Mouse (Mus musculus) embryonic facial prominence, embryonic 14.5 days (tissue): ENCODE results near the gene Spn. TPM values are rescaled to one million over a fixed set of nuclear protein-coding genes. Genes with fewer than 3 reads are reported as not detected.

Source experiments
- ATAC-seq: fragments of 200-750 bp; cut with Nextera tagmentation; 2 replicates; pipeline ENCODE4 v1.8.0; 2017; ENCODE audit warnings: low read depth, moderate number of reproducible peaks, moderate TSS enrichment
- DNase-seq: peaks from one replicate; pipeline ENCODE4 v3.0.0-alpha.2; 2015; ENCODE audit warnings: low spot score
- H3K27ac ChIP-seq: fragments of 300-500 bp; sonication (generic); replicated peaks from 2 replicates; pipeline ENCODE4 v1.5.1; 2014; ENCODE audit warnings: low read depth, mild to moderate bottlenecking, low read length, moderate library complexity
- H3K27me3 ChIP-seq: fragments of 300-500 bp; sonication (generic); replicated peaks from 2 replicates; pipeline ENCODE4 v1.6.1; 2014; ENCODE audit warnings: low read length; ENCODE audit not compliant: control insufficient read depth, insufficient read depth
- H3K36me3 ChIP-seq: fragments of 300-500 bp; sonication (generic); 2 replicates; pipeline ENCODE4 v1.6.1; 2014; ENCODE audit warnings: low read length, mixed read lengths; ENCODE audit not compliant: control insufficient read depth, insufficient read depth
- H3K4me1 ChIP-seq: fragments of 300-500 bp; sonication (generic); 2 replicates; pipeline ENCODE4 v1.6.1; 2014; ENCODE audit warnings: antibody characterized with exemption, low read length; ENCODE audit not compliant: control insufficient read depth, insufficient read depth
- H3K4me2 ChIP-seq: fragments of 300-500 bp; sonication (generic); 2 replicates; pipeline ENCODE4 v1.6.1; 2014; ENCODE audit warnings: low read depth, mild to moderate bottlenecking, low read length, moderate library complexity, mixed read lengths
- H3K4me3 ChIP-seq: fragments of 300-500 bp; sonication (generic); 2 replicates; pipeline ENCODE4 v1.5.1; 2014; ENCODE audit warnings: low read depth, mild to moderate bottlenecking, low read length
- H3K9ac ChIP-seq: fragments of 300-500 bp; sonication (generic); 2 replicates; pipeline ENCODE4 v1.6.1; 2014; ENCODE audit warnings: low read depth, mild to moderate bottlenecking, low read length, moderate library complexity, mixed read lengths
- H3K9me3 ChIP-seq: fragments of 300-500 bp; sonication (generic); 2 replicates; pipeline ENCODE4 v1.6.1; 2016; ENCODE audit warnings: low read length; ENCODE audit not compliant: control insufficient read depth
- WGBS: fragments of 180-500 bp; shearing (Covaris S2); extraction: QIAGEN DNeasy Blood & Tissue Kit; methylation state at CpG from one replicate; pipeline ENCODE4 v1.1.7; 2014; 5-methylcytosine and 5-hydroxymethylcytosine counted together
- polyA plus RNA-seq: library from polyadenylated mRNA; unstranded; fragments of >200 nt; fragmentation: Nextera tagmentation; extraction: Ambion mirVana; gene quantifications from 2 replicates; pipeline ENCODE4 v1.2.1, GENCODE M21; 2014

Spn gene
- polyA plus RNA-seq, 1 experiment from 2014 or later = 0.32 TPM

- H3K27me3 ChIP-seq = no peaks in the 10 kb centered on the region
- H3K36me3 ChIP-seq = no peaks in the 10 kb centered on the region
- no peak overlapping the region for H3K4me2 ChIP-seq
- no peak overlapping the region for H3K4me3 ChIP-seq
- H3K4me1 ChIP-seq = no peaks in the 10 kb centered on the region
- 87% methylated on average over 5 of the region's 5 CpGs for WGBS
- H3K9ac ChIP-seq = no peak overlapping the region
- H3K9me3 ChIP-seq = no peaks in the 10 kb centered on the region
- ATAC-seq (no peak), DNase-seq (no peak)
- H3K27ac ChIP-seq = no peak overlapping the region
Observed at GRCm38 (mm10) chr7:127166501-127166900, 28.9 kb upstream of the Spn start.

DNA sequence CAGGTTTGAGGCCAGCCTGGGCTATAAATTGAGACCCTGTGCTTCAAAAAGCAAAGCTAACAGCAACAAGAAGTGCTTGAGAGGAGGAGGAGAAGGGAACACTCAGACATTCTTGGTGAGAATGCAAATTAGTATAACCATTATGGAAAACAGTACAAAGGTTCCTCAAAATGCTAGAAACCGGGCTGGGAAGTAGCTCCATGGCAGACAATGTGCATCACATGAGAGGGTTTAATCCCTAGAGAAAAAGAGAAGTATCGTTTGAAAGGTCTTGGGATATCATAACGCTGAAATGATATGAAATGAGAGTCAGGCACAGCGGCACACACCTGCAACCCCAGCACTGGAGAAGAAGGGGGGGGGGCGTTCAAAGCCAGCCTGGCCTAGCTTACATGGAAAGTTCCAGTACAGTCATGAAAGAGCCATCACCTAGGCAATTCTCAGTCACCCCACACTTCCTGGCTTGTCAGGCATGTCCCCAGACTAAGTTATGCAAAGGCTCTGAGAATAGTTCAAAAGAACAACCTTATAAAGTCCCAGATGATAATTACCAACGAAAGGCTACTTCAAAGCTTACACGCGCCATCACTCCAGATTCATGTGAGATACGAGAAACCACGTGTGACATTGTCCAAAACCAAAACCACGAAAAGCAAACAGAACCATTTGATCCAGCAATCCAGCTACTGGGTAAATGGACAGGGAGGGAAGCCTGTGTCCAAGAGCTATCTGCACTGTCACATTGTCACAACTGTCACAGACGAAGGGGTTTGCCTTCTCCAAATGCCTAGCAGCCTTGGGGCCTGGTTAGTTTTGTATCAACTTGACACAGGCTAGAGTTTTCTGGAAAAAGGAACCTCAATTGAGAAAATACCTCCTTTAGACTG lies 28.2 kb upstream of the Spn start:
- Histone ChIP-seq H3K4me2 (no peak overlapping the region), H3K27me3 (no peaks in the 10 kb centered on the region), H3K36me3 (no peaks in the 10 kb centered on the region), H3K27ac (no peak overlapping the region), H3K9ac (no peak overlapping the region), H3K4me1 (no peaks in the 10 kb centered on the region), H3K4me3 (no peak overlapping the region), H3K9me3 (no peaks in the 10 kb centered on the region)
- WGBS = 84% methylated on average over 12 of the region's 12 CpGs
- DNase-seq (no peak), ATAC-seq (no peak)

GRCm38 (mm10) chr7:127164002-127164401 lies 26.4 kb upstream of the Spn start:
- no peaks in the 10 kb centered on the region for H3K27me3 ChIP-seq
- no peak overlapping the region for H3K4me2 ChIP-seq
- H3K27ac ChIP-seq = no peak overlapping the region
- no peak overlapping the region for H3K9ac ChIP-seq
- 91% methylated on average over 4 of the region's 4 CpGs for WGBS
- H3K4me1 ChIP-seq = no peaks in the 10 kb centered on the region
- H3K4me3 ChIP-seq = no peak overlapping the region
- no peak for DNase-seq
- no peak for ATAC-seq
- no peaks in the 10 kb centered on the region for H3K9me3 ChIP-seq
- no peaks in the 10 kb centered on the region for H3K36me3 ChIP-seq

- Histone ChIP-seq H3K27ac (no peak overlapping the region), H3K9ac (no peak overlapping the region), H3K36me3 (no peaks in the 10 kb centered on the region), H3K4me1 (no peaks in the 10 kb centered on the region), H3K9me3 (no peaks in the 10 kb centered on the region), H3K27me3 (no peaks in the 10 kb centered on the region), H3K4me3 (no peak overlapping the region), H3K4me2 (no peak overlapping the region)
- ATAC-seq (no peak), DNase-seq (no peak)
- 78% methylated on average over 5 of the region's 5 CpGs for WGBS
Observed at GRCm38 (mm10) chr7:127162546-127162945, 24.9 kb upstream of the Spn start.

DNA sequence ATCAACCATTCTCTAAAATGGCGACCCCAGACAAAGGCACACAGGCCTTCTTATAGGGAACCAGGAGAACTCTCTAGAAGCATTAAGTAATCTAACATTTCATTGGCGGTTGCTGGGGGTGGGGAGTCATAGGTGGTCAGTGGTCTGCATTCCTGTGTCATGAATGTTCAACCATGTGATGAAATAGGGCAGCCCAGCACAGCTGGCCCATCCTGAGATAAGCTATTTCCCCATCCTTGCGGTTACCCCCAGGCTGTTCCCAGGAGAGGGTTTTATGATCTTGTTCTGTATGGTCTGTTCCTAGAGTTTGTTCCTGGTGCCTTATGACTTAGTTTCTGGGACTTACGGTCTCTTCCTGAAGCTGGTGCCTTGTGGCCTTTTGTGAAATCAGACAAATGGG lies 19.9 kb upstream of the Spn start:
- ATAC-seq (no peak), DNase-seq (no peak)
- Histone ChIP-seq H3K27me3 (no peaks in the 10 kb centered on the region), H3K9me3 (no peaks in the 10 kb centered on the region), H3K4me3 (no peak overlapping the region), H3K4me1 (no peaks in the 10 kb centered on the region), H3K27ac (no peak overlapping the region), H3K4me2 (no peak overlapping the region), H3K9ac (no peak overlapping the region), H3K36me3 (no peaks in the 10 kb centered on the region)
- WGBS = 87% methylated on average over 4 of the region's 4 CpGs

GRCm38 (mm10) chr7:127153477-127153876 lies 15.9 kb upstream of the Spn start:
- ATAC-seq (no peak), DNase-seq (no peak)
- no peaks in the 10 kb centered on the region for H3K36me3 ChIP-seq
- no peak overlapping the region for H3K27ac ChIP-seq
- H3K27me3 ChIP-seq = no peaks in the 10 kb centered on the region; the same call in 1 of the 2 replicates
- H3K9ac ChIP-seq = no peak overlapping the region
- no peaks in the 10 kb centered on the region for H3K4me1 ChIP-seq
- H3K9me3 ChIP-seq = no peaks in the 10 kb centered on the region
- H3K4me2 ChIP-seq = no peak overlapping the region
- WGBS = 82% methylated on average over 3 of the region's 3 CpGs
- no peak overlapping the region for H3K4me3 ChIP-seq

GRCm38 (mm10) chr7:127152464-127152863 lies 14.8 kb upstream of the Spn start:
- ATAC-seq = no peak
- no peak overlapping the region for H3K27ac ChIP-seq
- H3K9me3 ChIP-seq = no peaks in the 10 kb centered on the region
- no peaks in the 10 kb centered on the region; the same call in 1 of the 2 replicates for H3K27me3 ChIP-seq
- H3K4me2 ChIP-seq = no peak overlapping the region
- DNase-seq = no peak
- H3K36me3 ChIP-seq = no peaks in the 10 kb centered on the region
- no peaks in the 10 kb centered on the region for H3K4me1 ChIP-seq
- H3K9ac ChIP-seq = no peak overlapping the region
- H3K4me3 ChIP-seq = no peak overlapping the region
- 86% methylated on average over 6 of the region's 6 CpGs for WGBS

DNA sequence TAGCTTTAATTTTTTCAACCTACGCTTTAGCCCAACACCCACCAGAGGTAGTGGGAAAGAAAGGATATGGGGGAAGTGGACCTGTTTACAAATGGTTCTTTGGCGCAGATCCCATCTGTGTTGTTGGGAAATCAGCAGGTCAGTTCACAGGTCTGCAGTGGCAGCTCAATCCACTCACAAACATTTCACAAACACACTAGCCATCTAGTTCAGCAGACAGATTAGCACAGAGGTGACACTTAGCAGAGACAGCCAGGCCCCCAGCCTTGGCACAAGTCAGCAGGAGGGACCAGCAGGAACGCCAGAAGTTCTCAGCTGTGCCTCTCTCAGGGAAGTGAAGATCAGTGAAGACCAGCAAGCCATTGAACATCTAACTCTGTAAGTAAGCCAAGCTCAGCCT lies 10.3 kb upstream of the Spn start:
- Histone ChIP-seq H3K4me3 (no peak overlapping the region), H3K27me3 (no peaks in the 10 kb centered on the region; the same call in 1 of the 2 replicates), H3K9me3 (no peaks in the 10 kb centered on the region), H3K4me1 (no peaks in the 10 kb centered on the region), H3K36me3 (no peaks in the 10 kb centered on the region), H3K4me2 (no peak overlapping the region), H3K27ac (no peak overlapping the region), H3K9ac (no peak overlapping the region)
- WGBS = 80% methylated on average over 3 of the region's 3 CpGs
- ATAC-seq = no peak
- no peak for DNase-seq

GRCm38 (mm10) chr7:127146267-127146603 lies 8.6 kb upstream of the Spn start:
- H3K36me3 ChIP-seq = no peaks in the 10 kb centered on the region
- no peak for ATAC-seq

More at GRCm38 (mm10) chr7:127146267-127146603, 8.6 kb upstream of the Spn start:
- DNase-seq = no peak
- Histone ChIP-seq H3K4me3 (no peak overlapping the region), H3K4me1 (no peaks in the 10 kb centered on the region), H3K4me2 (no peak overlapping the region), H3K9me3 (no peaks in the 10 kb centered on the region), H3K9ac (no peak overlapping the region), H3K27ac (no peak overlapping the region), H3K27me3 (no peaks in the 10 kb centered on the region; the same call in 1 of the 2 replicates)
- WGBS = 53% methylated on average over 2 of the region's 2 CpGs
